Mouse (Mus musculus): ENCODE results near the gene Tpsb2.

- TF ChIP-seq TAL1 (IDR thresholded peaks at IDR 0.05; ENCODE audit: low read length) (no peak), GATA1 (IDR thresholded peaks at IDR 0.05; ENCODE audit: low read length) (no peak)
Observed at GRCm38 (mm10) chr17:25407352-25407751, 41.2 kb downstream of the Tpsb2 start.

Data from erythroblast, embryonic 14.5 days (primary cell).